38 mouse cellular contexts compared by ENCODE assay signal in the genomic region with DNA sequence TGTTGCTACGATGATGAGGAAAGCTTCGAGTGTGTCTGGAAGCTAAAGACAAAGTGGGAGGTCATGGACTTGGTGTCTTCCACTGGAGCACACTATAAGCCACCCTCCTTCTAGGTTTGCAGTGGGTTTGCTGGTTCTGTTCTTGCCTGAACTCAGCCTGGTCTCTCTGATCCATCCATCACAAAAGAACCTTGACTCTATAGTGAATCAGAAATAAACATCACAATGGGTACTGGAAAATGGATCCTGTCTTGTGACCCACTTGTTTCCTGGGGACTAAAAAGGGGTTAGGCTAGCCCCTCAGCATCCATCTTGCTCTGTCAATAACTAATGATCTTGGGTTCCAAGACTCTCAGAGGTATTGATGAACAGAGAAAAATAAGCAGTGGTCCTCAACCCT. TPM values are rescaled to one million over a fixed set of nuclear protein-coding genes. Genes with fewer than 3 reads are reported as not detected.
"Had no signal": no experiment of that assay in that cellular context is flagged by ENCODE, and none has a peak within 500 bp of the region (broad histone marks: within the 10 kb centered on the region; RNA-seq: fewer than 3 reads in every experiment).

No protein-coding gene starts in this region.

- H3K9ac ChIP-seq: heart, embryonic 12.5 days; heart, embryonic 13.5 days; heart, embryonic 15.5 days; hindbrain, embryonic 12.5 days; hindbrain, embryonic 13.5 days; hindbrain, embryonic 14.5 days; hindbrain, embryonic 15.5 days; intestine, embryonic 15.5 days; kidney, embryonic 15.5 days had no signal

- H3K4me1 ChIP-seq: hindbrain, embryonic 12.5 days; hindbrain, embryonic 13.5 days; hindbrain, embryonic 15.5 days; intestine, embryonic 15.5 days; kidney, embryonic 15.5 days had no signal

- H3K4me3 ChIP-seq: heart, embryonic 10.5 days; heart, embryonic 12.5 days; heart, embryonic 13.5 days; heart, embryonic 15.5 days; hindbrain, embryonic 10.5 days; hindbrain, embryonic 12.5 days; hindbrain, embryonic 13.5 days; hindbrain, embryonic 15.5 days; intestine, embryonic 15.5 days; kidney, embryonic 15.5 days; layer of hippocampus, adult 2 months had no signal

- H3K27ac ChIP-seq: heart, embryonic 10.5 days; heart, embryonic 13.5 days; heart, embryonic 15.5 days; hindbrain, embryonic 10.5 days; hindbrain, embryonic 12.5 days; hindbrain, embryonic 13.5 days; hindbrain, embryonic 14.5 days; hindbrain, embryonic 15.5 days; hindbrain, postnatal 0 days; intestine, embryonic 15.5 days; kidney, embryonic 15.5 days; kidney, postnatal 0 days; layer of hippocampus, adult 2 months had no signal

- ATAC-seq: hindbrain, embryonic 16.5 days; hindbrain, postnatal 0 days; inflammation-experienced regulatory T-cells, adult 6 months; intestine, embryonic 15.5 days; intestine, embryonic 16.5 days; intestine, postnatal 0 days had no signal

- H3K9me3 ChIP-seq: heart, embryonic 10.5 days; heart, embryonic 12.5 days; heart, embryonic 13.5 days; heart, embryonic 15.5 days; hindbrain, embryonic 10.5 days; hindbrain, embryonic 12.5 days; hindbrain, embryonic 13.5 days; hindbrain, embryonic 15.5 days; intestine, embryonic 15.5 days; kidney, embryonic 15.5 days had no signal

- DNase-seq: heart, postnatal 10 days; heart, postnatal 14 days; heart, postnatal 36 days; heart, postnatal 4 days; kidney, adult 11 months; kidney, adult 18-20 months; kidney, adult 2 months; kidney, adult 8-10 months; kidney, adult 9 months; kidney, postnatal 10 days; kidney, postnatal 14 days; kidney, postnatal 36 days; kidney, postnatal 4 days; layer of hippocampus, adult 9-11 months; layer of hippocampus, postnatal 36 days had no signal

- H3K4me2 ChIP-seq: heart, embryonic 11.5 days; heart, embryonic 12.5 days; heart, embryonic 13.5 days; heart, embryonic 15.5 days; hindbrain, embryonic 12.5 days; hindbrain, embryonic 13.5 days; hindbrain, embryonic 14.5 days; hindbrain, embryonic 15.5 days; intestine, embryonic 15.5 days; kidney, embryonic 15.5 days had no signal

- H3K36me3 ChIP-seq: heart, embryonic 10.5 days; heart, embryonic 12.5 days; heart, embryonic 13.5 days; heart, embryonic 15.5 days; hindbrain, embryonic 10.5 days; hindbrain, embryonic 12.5 days; intestine, embryonic 15.5 days; kidney, embryonic 15.5 days had no signal

- H3K27me3 ChIP-seq: heart, embryonic 12.5 days; heart, embryonic 13.5 days; heart, embryonic 15.5 days; hindbrain, embryonic 12.5 days; hindbrain, embryonic 13.5 days; hindbrain, embryonic 15.5 days; intestine, embryonic 15.5 days; kidney, embryonic 15.5 days had no signal

RNA-seq across cellular contexts. Expression of a gene that starts 57.0 kb away (rescaled TPM):
- total RNA-seq: heart, postnatal 10 days; heart, postnatal 14 days; heart, postnatal 25 days; heart, postnatal 36 days; hematopoietic stem cell, adult 5-6 weeks had no signal
- polyA plus RNA-seq: heart, embryonic 11.5 days; heart, embryonic 16.5 days; heart, postnatal 0 days had no signal
